Comparison of ENCODE assay signal across 9 mouse cellular contexts in genomic region chr3:51807981-51808870, GRCm38 (mm10).
DNase-seq lines count a peak whose midpoint lies in the region; ATAC-seq and TF ChIP-seq lines count a peak whose summit lies in the region.
"Had no signal": no experiment of that assay in that cellular context is flagged by ENCODE, and none has a peak within 500 bp of the region (broad histone marks: within the 10 kb centered on the region; RNA-seq: fewer than 3 reads in every experiment).

No protein-coding gene starts in this region.

- no peak for TF ChIP-seq EP300 in stomach, postnatal 0 days (optimal IDR thresholded peaks at IDR 0.05)

- intact Hi-C loops in gastrocnemius, adult 2 months (cut with DNase I): no loop called here

- H3K27ac ChIP-seq in heart, embryonic 10.5 days: no peak overlapping the region
- H3K27ac ChIP-seq in gastrocnemius, adult 2 months: peak overlapping the region; percentile 74
- H3K27ac ChIP-seq in stomach, postnatal 0 days (replicated peaks): no peak overlapping the region
- H3K27ac ChIP-seq: kidney, postnatal 0 days had no signal

- H3K4me3 ChIP-seq in heart, embryonic 10.5 days: no peak overlapping the region
- no peak overlapping the region for H3K4me3 ChIP-seq in gastrocnemius, adult 2 months
- no peak overlapping the region for H3K4me3 ChIP-seq in stomach, postnatal 0 days (ENCODE audit: low read depth, low read length)

- DNase-seq in heart, adult 11 months: peak; percentile 95
- no peak for DNase-seq in heart, embryonic 10.5 days (ENCODE audit: low spot score)
- DNase-seq in cerebellum, adult 11 months: peak; percentile 50
- peak; percentile 51 for DNase-seq in gastrocnemius, adult 2 months
- peak; percentile 29 for DNase-seq in lung, postnatal 25 days (ENCODE audit: low spot score)
- DNase-seq in thymus, postnatal 14 days: no peak
- no peak for DNase-seq in stomach, postnatal 0 days (ENCODE audit: low spot score)
- DNase-seq in kidney, adult 9 months: no peak

- no peaks in the 10 kb centered on the region for H3K9me3 ChIP-seq in heart, embryonic 10.5 days
- no peaks in the 10 kb centered on the region for H3K9me3 ChIP-seq in stomach, postnatal 0 days (ENCODE audit: control insufficient read depth, low read length)

- 87% methylated on average over 16 of the region's 16 CpGs for WGBS in heart, embryonic 10.5 days
- 75% methylated on average over 16 of the region's 16 CpGs for WGBS in stomach, postnatal 0 days

- no peaks in the 10 kb centered on the region for H3K36me3 ChIP-seq in heart, embryonic 10.5 days
- no peaks in the 10 kb centered on the region for H3K36me3 ChIP-seq in stomach, postnatal 0 days (ENCODE audit: control insufficient read depth, insufficient read depth, low read length)

- no peaks in the 10 kb centered on the region for H3K27me3 ChIP-seq in heart, embryonic 10.5 days (ENCODE audit: insufficient read depth, poor library complexity, severe bottlenecking)
- H3K27me3 ChIP-seq in stomach, postnatal 0 days (ENCODE audit: control insufficient read depth, insufficient read depth, low read length): no peaks in the 10 kb centered on the region

- no peak overlapping the region for H3K9ac ChIP-seq in stomach, postnatal 0 days (ENCODE audit: low read length)

- H3K4me1 ChIP-seq in heart, embryonic 10.5 days: peaks cover 16% of the 10 kb centered on the region; the same call in 1 of the 2 replicates
- no peaks in the 10 kb centered on the region for H3K4me1 ChIP-seq in stomach, postnatal 0 days (replicated peaks; ENCODE audit: control insufficient read depth, insufficient read depth)

- no peak for TF ChIP-seq CTCF in gastrocnemius, adult 2 months (IDR thresholded peaks at IDR 0.05)
- TF ChIP-seq CTCF in stomach, postnatal 0 days (IDR thresholded peaks at IDR 0.05; ENCODE audit: low read depth): no peak

- no peak for ATAC-seq in stomach, postnatal 0 days (ENCODE audit: low FRiP score, low TSS enrichment)

- H3K4me2 ChIP-seq in stomach, postnatal 0 days (replicated peaks; ENCODE audit: low read depth): no peak overlapping the region

Comparison
In these comparisons a context has a peak if more than half of its experiments do, and no peak if none do; other contexts are left out.
1. DNase-seq: peak in heart, adult 11 months (single experiment), cerebellum, adult 11 months (single experiment), gastrocnemius, adult 2 months (single experiment) and lung, postnatal 25 days (single experiment); none in heart, embryonic 10.5 days (single experiment), thymus, postnatal 14 days (single experiment), stomach, postnatal 0 days (single experiment) and kidney, adult 9 months (single experiment).